Mouse (Mus musculus): Measurements from ENCODE around the gene 1700021F05Rik. TPM values are rescaled to one million over a fixed set of nuclear protein-coding genes. Genes with fewer than 3 reads are reported as not detected.

The 1700021F05Rik gene
- polyA plus RNA-seq, 1 experiment: 56.2 TPM

GRCm38 (mm10) chr10:43557630-43558165 is 16.9 kb upstream of the 1700021F05Rik start:
- Histone ChIP-seq H3K4me3 (replicated peaks; ENCODE audit: control insufficient read depth, low read depth, low read length) (no peak overlapping the region), H3K4me1 (ENCODE audit: control insufficient read depth, insufficient read depth, low read length) (peaks cover 1% of the 10 kb centered on the region), H3K27ac (ENCODE audit: control insufficient read depth, insufficient read depth, low read depth, low read length, poor library complexity) (no peak overlapping the region)
- 70% methylated on average over 5 of the region's 5 CpGs for WGBS
- no peak for TF ChIP-seq CTCF (IDR thresholded peaks at IDR 0.05; ENCODE audit: control insufficient read depth, insufficient read depth, low read length)
- TF ChIP-seq POLR2A (IDR thresholded peaks at IDR 0.05; ENCODE audit: borderline replicate concordance, control insufficient read depth, low read depth, low read length): no peak

DNA sequence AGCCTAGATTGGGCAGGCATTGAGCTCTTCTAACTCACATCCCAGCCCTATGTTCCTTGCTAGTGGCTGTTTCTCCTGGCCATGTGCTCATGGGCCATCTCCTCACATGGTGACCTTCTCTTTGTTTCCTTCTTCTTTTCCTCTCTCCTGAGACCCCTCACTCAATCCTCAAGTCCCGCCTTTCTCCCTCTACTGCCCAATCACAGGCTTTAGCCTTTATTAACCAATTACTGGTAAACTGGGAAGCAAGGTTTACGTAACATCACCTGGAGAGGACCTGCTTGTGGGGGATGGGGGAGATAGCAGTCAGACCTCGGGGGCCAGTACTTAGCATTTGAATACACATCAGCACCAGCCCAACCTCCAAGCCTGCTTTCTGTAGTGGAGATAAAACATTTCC is 10.6 kb upstream of the 1700021F05Rik start:
- 70% methylated on average over 3 of the region's 3 CpGs for WGBS
- no peaks in the 10 kb centered on the region for H3K4me1 ChIP-seq (ENCODE audit: control insufficient read depth, insufficient read depth, low read length)
- no peak overlapping the region for H3K27ac ChIP-seq (ENCODE audit: control insufficient read depth, insufficient read depth, low read depth, low read length, poor library complexity)
- no peak for TF ChIP-seq POLR2A (IDR thresholded peaks at IDR 0.05; ENCODE audit: borderline replicate concordance, control insufficient read depth, low read depth, low read length)
- TF ChIP-seq CTCF (IDR thresholded peaks at IDR 0.05; ENCODE audit: control insufficient read depth, insufficient read depth, low read length): no peak
- no peak overlapping the region for H3K4me3 ChIP-seq (replicated peaks; ENCODE audit: control insufficient read depth, low read depth, low read length)

DNA sequence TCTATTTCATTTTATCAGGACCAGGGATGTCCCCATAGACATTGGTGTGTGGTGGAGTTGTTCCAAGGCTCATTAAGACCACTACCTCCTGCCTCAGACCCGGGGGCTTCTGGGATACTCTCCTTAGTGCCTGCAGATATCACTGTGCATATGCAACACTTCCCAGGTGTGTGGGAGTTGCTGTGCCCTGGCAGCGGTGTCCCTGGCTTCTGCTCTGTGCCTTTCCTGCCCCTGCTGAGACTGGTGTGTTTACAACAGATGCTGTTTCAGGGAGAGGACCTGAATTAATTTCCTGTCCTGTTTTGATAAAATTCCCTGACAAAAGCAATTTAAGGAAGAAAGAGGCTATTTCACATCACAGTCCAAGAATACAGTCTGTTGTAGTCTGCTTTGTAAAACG is 10.1 kb upstream of the 1700021F05Rik start:
- no peak for TF ChIP-seq CTCF (IDR thresholded peaks at IDR 0.05; ENCODE audit: control insufficient read depth, insufficient read depth, low read length)
- TF ChIP-seq POLR2A (IDR thresholded peaks at IDR 0.05; ENCODE audit: borderline replicate concordance, control insufficient read depth, low read depth, low read length): no peak
- Histone ChIP-seq H3K4me3 (replicated peaks; ENCODE audit: control insufficient read depth, low read depth, low read length) (no peak overlapping the region), H3K27ac (ENCODE audit: control insufficient read depth, insufficient read depth, low read depth, low read length, poor library complexity) (no peak overlapping the region), H3K4me1 (ENCODE audit: control insufficient read depth, insufficient read depth, low read length) (no peaks in the 10 kb centered on the region)
- WGBS: 60% methylated on average over 3 of the region's 3 CpGs

DNA sequence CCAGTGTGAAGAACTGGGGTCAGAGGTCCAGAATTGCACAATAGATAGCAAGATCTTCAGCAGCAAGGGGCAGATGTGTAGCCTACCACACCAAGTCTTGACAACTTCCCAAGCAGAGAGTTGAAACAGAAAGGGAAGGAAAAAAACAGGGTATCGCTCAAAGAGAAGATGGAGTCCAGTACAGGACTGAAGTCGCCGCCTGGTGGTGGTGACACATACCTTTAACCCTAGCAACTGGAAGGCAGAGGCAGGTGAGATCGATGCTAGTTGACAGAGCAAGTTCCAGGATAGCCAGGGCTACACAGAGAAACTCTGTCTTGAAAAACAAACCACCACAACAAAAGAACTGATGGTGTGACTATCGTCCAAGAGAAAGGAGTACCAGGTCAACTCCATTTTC is 8.6 kb upstream of the 1700021F05Rik start:
- WGBS: 74% methylated on average over 5 of the region's 5 CpGs
- Histone ChIP-seq H3K4me3 (replicated peaks; ENCODE audit: control insufficient read depth, low read depth, low read length) (no peak overlapping the region), H3K27ac (ENCODE audit: control insufficient read depth, insufficient read depth, low read depth, low read length, poor library complexity) (no peak overlapping the region), H3K4me1 (ENCODE audit: control insufficient read depth, insufficient read depth, low read length) (no peaks in the 10 kb centered on the region)
- no peak for TF ChIP-seq CTCF (IDR thresholded peaks at IDR 0.05; ENCODE audit: control insufficient read depth, insufficient read depth, low read length)
- TF ChIP-seq POLR2A (IDR thresholded peaks at IDR 0.05; ENCODE audit: borderline replicate concordance, control insufficient read depth, low read depth, low read length): no peak

DNA sequence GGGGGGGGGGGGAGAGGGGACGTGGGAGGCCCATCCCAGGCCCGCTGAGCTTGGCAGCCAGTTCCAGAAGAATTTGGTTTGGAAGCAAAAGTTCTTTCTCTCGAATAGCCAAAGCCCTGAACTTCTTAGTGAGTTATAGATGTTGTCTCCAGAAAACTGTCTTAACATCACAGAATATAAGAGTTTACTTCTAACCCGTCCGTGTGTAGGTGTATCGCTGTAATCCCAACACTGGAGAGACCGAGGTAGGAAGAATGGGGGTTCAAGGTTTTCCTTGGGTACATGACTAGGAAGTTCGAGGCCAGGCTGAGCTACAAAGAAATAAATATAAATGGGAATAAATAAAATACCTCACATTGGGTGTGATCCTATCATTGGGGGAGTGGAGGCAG is 355 bp upstream of the 1700021F05Rik start:
- Histone ChIP-seq H3K4me3 (replicated peaks; ENCODE audit: control insufficient read depth, low read depth, low read length) (no peak overlapping the region), H3K27ac (ENCODE audit: control insufficient read depth, insufficient read depth, low read depth, low read length, poor library complexity) (no peak overlapping the region), H3K4me1 (ENCODE audit: control insufficient read depth, insufficient read depth, low read length) (peaks cover 1% of the 10 kb centered on the region; the same call in 1 of the 2 replicates)
- TF ChIP-seq CTCF (IDR thresholded peaks at IDR 0.05; ENCODE audit: control insufficient read depth, insufficient read depth, low read length): no peak
- TF ChIP-seq POLR2A (IDR thresholded peaks at IDR 0.05; ENCODE audit: borderline replicate concordance, control insufficient read depth, low read depth, low read length): no peak
- 34% methylated on average over 7 of the region's 8 CpGs for WGBS

GRCm38 (mm10) chr10:43539746-43540310 is 966 bp downstream of the 1700021F05Rik start:
- H3K27ac ChIP-seq (ENCODE audit: control insufficient read depth, insufficient read depth, low read depth, low read length, poor library complexity): no peak overlapping the region
- peaks cover 1% of the 10 kb centered on the region; the same call in 1 of the 2 replicates for H3K4me1 ChIP-seq (ENCODE audit: control insufficient read depth, insufficient read depth, low read length)
- H3K4me3 ChIP-seq (replicated peaks; ENCODE audit: control insufficient read depth, low read depth, low read length): peak overlapping the region; percentile 7
- TF ChIP-seq CTCF (IDR thresholded peaks at IDR 0.05; ENCODE audit: control insufficient read depth, insufficient read depth, low read length) (no peak), POLR2A (IDR thresholded peaks at IDR 0.05; ENCODE audit: borderline replicate concordance, control insufficient read depth, low read depth, low read length) (no peak)
- 19% methylated on average over 12 of the region's 12 CpGs for WGBS

DNA sequence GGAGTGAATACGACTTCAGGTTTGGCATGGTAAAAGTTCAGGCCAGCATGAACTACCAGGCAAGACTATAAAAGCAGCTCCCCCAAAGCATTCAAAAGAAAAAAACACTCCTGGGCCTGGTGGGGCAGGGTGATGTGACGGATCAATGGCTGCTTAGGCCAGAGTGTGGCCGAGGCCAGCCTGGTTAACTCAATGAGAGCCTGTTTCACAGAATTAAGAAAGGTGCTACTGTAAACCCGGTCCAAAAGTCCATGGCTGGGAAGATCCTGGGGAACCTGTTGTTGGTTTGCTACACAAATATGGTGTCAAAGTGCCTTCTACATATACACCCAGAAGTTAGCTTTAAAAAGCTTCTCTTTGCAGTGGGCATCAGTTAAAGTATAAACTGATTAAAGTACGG is 2.0 kb downstream of the 1700021F05Rik start:
- Histone ChIP-seq H3K27ac (ENCODE audit: control insufficient read depth, insufficient read depth, low read depth, low read length, poor library complexity) (no peak overlapping the region), H3K4me3 (replicated peaks; ENCODE audit: control insufficient read depth, low read depth, low read length) (no peak overlapping the region), H3K4me1 (ENCODE audit: control insufficient read depth, insufficient read depth, low read length) (peaks cover 1% of the 10 kb centered on the region; the same call in 1 of the 2 replicates)
- TF ChIP-seq POLR2A (IDR thresholded peaks at IDR 0.05; ENCODE audit: borderline replicate concordance, control insufficient read depth, low read depth, low read length): no peak
- no peak for TF ChIP-seq CTCF (IDR thresholded peaks at IDR 0.05; ENCODE audit: control insufficient read depth, insufficient read depth, low read length)
- 85% methylated on average over 5 of the region's 5 CpGs for whole genome bisulfite sequencing

- no peak overlapping the region for H3K27ac ChIP-seq (ENCODE audit: control insufficient read depth, insufficient read depth, low read depth, low read length, poor library complexity)
- no peak overlapping the region for H3K4me3 ChIP-seq (replicated peaks; ENCODE audit: control insufficient read depth, low read depth, low read length)
- peaks cover 1% of the 10 kb centered on the region; the same call in 1 of the 2 replicates for H3K4me1 ChIP-seq (ENCODE audit: control insufficient read depth, insufficient read depth, low read length)
- no peak for TF ChIP-seq POLR2A (IDR thresholded peaks at IDR 0.05; ENCODE audit: borderline replicate concordance, control insufficient read depth, low read depth, low read length)
- TF ChIP-seq CTCF (IDR thresholded peaks at IDR 0.05; ENCODE audit: control insufficient read depth, insufficient read depth, low read length): no peak
- 91% methylated on average over 7 of the region's 7 CpGs for WGBS
Measured at GRCm38 (mm10) chr10:43537652-43538051, 3.1 kb downstream of the 1700021F05Rik start.
